Mouse (Mus musculus) liver, embryonic 14.5 days (tissue): ENCODE data around the gene Spen.

Experiments
- CTCF ChIP-seq: IDR thresholded peaks from 2 replicates; pipeline ENCODE4 v1.5.1; 2016; ENCODE audit warnings: antibody characterized with exemption, low read depth, control low read depth
- EP300 ChIP-seq: IDR thresholded peaks from 2 replicates; pipeline ENCODE4 v1.6.1; 2016; ENCODE audit warnings: antibody characterized with exemption, low read depth

DNA sequence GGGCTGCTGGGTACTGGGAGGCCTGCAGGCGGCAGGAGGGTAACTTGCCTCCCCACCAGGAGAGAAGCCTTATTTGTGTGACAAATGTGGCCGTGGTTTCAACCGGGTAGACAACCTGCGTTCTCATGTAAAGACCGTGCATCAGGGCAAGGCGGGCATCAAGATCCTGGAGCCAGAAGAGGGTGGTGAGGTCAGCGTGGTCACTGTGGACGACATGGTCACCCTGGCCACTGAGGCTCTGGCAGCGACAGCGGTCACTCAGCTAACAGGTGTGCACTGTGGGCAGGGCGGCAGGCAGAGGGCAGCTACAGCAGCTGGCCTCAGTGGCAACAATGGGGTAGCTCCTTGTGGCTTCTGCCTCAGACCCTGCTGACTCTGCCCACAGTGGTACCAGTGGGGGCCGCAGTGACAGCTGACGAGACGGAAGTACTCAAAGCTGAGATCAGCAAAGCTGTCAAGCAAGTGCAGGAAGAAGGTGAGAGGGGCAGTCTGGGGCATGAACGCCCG is 72.1 kb downstream of the Spen start:
- TF ChIP-seq CTCF: no peak
- TF ChIP-seq EP300: no peak
